Mouse (Mus musculus) forebrain, embryonic 12.5 days (tissue): ENCODE results near the gene Lpp. TPM values are rescaled to one million over a fixed set of nuclear protein-coding genes. Genes with fewer than 3 reads are reported as not detected.

Experiments
- ATAC-seq: fragments of 200-750 bp; cut with Nextera tagmentation; 2 replicates; pipeline ENCODE4 v1.8.0; 2017; ENCODE audit warnings: moderate TSS enrichment; ENCODE audit not compliant: low FRiP score
- H3K27ac ChIP-seq: fragments of 300-500 bp; sonication (generic); 2 replicates; pipeline ENCODE4 v1.5.1; 2016; ENCODE audit warnings: mild to moderate bottlenecking
- H3K27me3 ChIP-seq: fragments of 300-500 bp; sonication (generic); 2 replicates; pipeline ENCODE4 v1.6.1; 2016; ENCODE audit warnings: mild to moderate bottlenecking
- H3K36me3 ChIP-seq: fragments of 300-500 bp; sonication (generic); replicated peaks from 2 replicates; pipeline ENCODE4 v1.6.1; 2016; ENCODE audit warnings: mild to moderate bottlenecking
- H3K4me1 ChIP-seq: fragments of 300-500 bp; sonication (generic); 2 replicates; pipeline ENCODE4 v1.6.1; 2016
- H3K4me2 ChIP-seq: fragments of 300-500 bp; sonication (generic); 2 replicates; pipeline ENCODE4 v1.6.1; 2016; ENCODE audit warnings: mild to moderate bottlenecking, moderate library complexity
- H3K4me3 ChIP-seq: fragments of 300-500 bp; sonication (generic); replicated peaks from 2 replicates; pipeline ENCODE4 v1.5.1; 2016; ENCODE audit warnings: mild to moderate bottlenecking
- H3K9ac ChIP-seq: fragments of 300-500 bp; sonication (generic); 2 replicates; pipeline ENCODE4 v1.6.1; 2016; ENCODE audit warnings: mild to moderate bottlenecking
- H3K9me3 ChIP-seq: fragments of 300-500 bp; sonication (generic); 2 replicates; pipeline ENCODE4 v1.6.1; 2016
- WGBS: fragments of 180-500 bp; shearing (Covaris S2); methylation state at CpG from one replicate; pipeline ENCODE4 v1.1.7; 2016; 5-methylcytosine and 5-hydroxymethylcytosine counted together
- polyA plus RNA-seq: library from polyadenylated mRNA; unstranded; fragments of >200 nt; fragmentation: Nextera tagmentation; extraction: Ambion mirVana; gene quantifications from 2 replicates; pipeline ENCODE4 v1.2.1, GENCODE M21; 2016

The Lpp gene
- polyA plus RNA-seq, 1 experiment from 2014 or later, result 18.1 TPM

DNA sequence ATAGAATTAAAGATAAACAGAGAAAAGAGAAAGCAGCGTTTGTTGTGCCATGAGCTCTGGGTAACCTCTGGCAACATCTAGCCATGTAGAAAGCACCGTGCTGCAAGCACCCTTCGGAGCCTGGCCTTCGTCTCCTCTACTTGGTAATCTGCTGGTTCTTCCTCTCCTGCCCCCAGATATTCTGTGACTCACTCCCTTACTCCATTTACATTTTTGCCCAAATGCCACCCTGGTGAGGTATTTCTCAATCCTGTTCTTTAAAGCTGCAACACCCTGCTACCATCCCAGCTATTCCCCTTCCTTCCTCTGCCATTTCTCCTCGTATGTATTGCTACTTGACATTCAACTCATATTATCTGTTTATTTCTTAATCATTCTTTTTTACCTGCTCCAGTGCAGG lies 263.4 kb downstream of the Lpp start:
- no peak overlapping the region for H3K27ac ChIP-seq
- peaks cover 4% of the 10 kb centered on the region; the same call in 1 of the 2 replicates for H3K4me1 ChIP-seq
- H3K4me2 ChIP-seq, result no peak overlapping the region
- H3K9me3 ChIP-seq, result no peaks in the 10 kb centered on the region
- no peaks in the 10 kb centered on the region for H3K36me3 ChIP-seq
- H3K4me3 ChIP-seq, result no peak overlapping the region
- H3K9ac ChIP-seq, result no peak overlapping the region
- peaks cover 5% of the 10 kb centered on the region; the same call in 1 of the 2 replicates for H3K27me3 ChIP-seq
- WGBS, result 97% methylated on average over 5 of the region's 5 CpGs
- ATAC-seq, result no peak

- H3K4me2 ChIP-seq, result no peak overlapping the region
- H3K9me3 ChIP-seq, result no peaks in the 10 kb centered on the region
- H3K27ac ChIP-seq, result no peak overlapping the region
- H3K9ac ChIP-seq, result no peak overlapping the region
- H3K27me3 ChIP-seq, result peaks cover 5% of the 10 kb centered on the region; the same call in 1 of the 2 replicates
- H3K36me3 ChIP-seq, result no peaks in the 10 kb centered on the region
- whole genome bisulfite sequencing, result 93% methylated on average over 2 of the region's 2 CpGs
- no peak overlapping the region for H3K4me3 ChIP-seq
- ATAC-seq, result no peak
- H3K4me1 ChIP-seq, result no peaks in the 10 kb centered on the region
Measured at GRCm38 (mm10) chr16:24659049-24659448, 265.7 kb downstream of the Lpp start.

DNA sequence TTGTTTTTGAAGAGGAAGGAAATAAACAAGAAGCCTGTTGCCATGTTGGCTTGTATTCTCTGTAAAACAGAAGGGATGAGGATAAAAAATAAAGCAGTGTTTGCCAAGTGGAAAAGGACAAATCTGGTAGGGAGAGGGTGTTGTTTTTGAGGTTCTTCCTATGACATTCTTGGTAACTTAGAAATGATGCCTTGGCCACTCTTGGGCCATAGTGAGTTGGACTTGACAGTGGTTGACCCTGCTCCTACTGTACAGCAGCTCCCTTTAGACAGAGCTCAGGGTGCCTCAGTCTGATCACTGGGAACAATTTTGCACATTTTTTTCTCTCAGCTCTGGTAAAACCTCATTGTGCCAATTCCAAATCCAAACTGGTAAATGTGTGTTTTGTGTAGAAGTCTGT lies 270.8 kb downstream of the Lpp start:
- ATAC-seq, result no peak
- Histone ChIP-seq H3K27me3 (no peaks in the 10 kb centered on the region), H3K9me3 (no peaks in the 10 kb centered on the region), H3K9ac (no peak overlapping the region), H3K4me3 (no peak overlapping the region), H3K36me3 (no peaks in the 10 kb centered on the region), H3K27ac (no peak overlapping the region), H3K4me1 (no peaks in the 10 kb centered on the region), H3K4me2 (no peak overlapping the region)

- WGBS, result 84% methylated on average over 5 of the region's 5 CpGs
- Histone ChIP-seq H3K4me2 (no peak overlapping the region), H3K9me3 (no peaks in the 10 kb centered on the region), H3K36me3 (no peaks in the 10 kb centered on the region), H3K27me3 (no peaks in the 10 kb centered on the region), H3K27ac (no peak overlapping the region), H3K4me1 (no peaks in the 10 kb centered on the region), H3K4me3 (no peak overlapping the region), H3K9ac (no peak overlapping the region)
- no peak for ATAC-seq
Measured at GRCm38 (mm10) chr16:24669718-24670460, 276.6 kb downstream of the Lpp start.

- no peak overlapping the region for H3K27ac ChIP-seq
- H3K9ac ChIP-seq, result no peak overlapping the region
- H3K4me3 ChIP-seq, result no peak overlapping the region
- H3K9me3 ChIP-seq, result no peaks in the 10 kb centered on the region
- H3K27me3 ChIP-seq, result no peaks in the 10 kb centered on the region
- no peaks in the 10 kb centered on the region for H3K36me3 ChIP-seq
- ATAC-seq, result no peak
- H3K4me2 ChIP-seq, result no peak overlapping the region
- H3K4me1 ChIP-seq, result no peaks in the 10 kb centered on the region
Measured at GRCm38 (mm10) chr16:24678942-24679341, 285.6 kb downstream of the Lpp start.

- Histone ChIP-seq H3K4me2 (no peak overlapping the region), H3K4me1 (no peaks in the 10 kb centered on the region), H3K9ac (no peak overlapping the region), H3K4me3 (no peak overlapping the region), H3K27me3 (no peaks in the 10 kb centered on the region), H3K36me3 (no peaks in the 10 kb centered on the region), H3K27ac (no peak overlapping the region), H3K9me3 (no peaks in the 10 kb centered on the region)
- no peak for ATAC-seq
- 90% methylated on average over 4 of the region's 4 CpGs for WGBS
Measured at GRCm38 (mm10) chr16:24695062-24695461, 301.8 kb downstream of the Lpp start.

DNA sequence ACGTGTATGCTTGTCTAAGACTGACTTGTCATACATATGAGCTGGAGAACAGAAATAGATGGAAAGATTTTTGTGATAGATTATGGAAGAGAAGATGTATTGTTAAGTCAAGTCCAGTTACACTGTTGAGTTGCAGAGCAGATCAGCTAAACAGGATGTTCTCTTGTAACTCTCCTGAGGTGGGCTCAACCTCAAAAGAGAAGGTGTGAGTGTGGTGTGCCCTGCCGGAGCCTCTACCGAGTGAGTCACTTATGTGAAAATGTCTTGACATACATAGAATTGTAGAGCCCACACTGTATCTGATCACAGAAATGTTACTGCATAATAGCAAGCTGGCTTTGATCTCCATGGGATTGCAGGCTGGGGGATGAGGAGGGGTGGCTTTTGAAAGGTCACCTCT lies 310.9 kb downstream of the Lpp start:
- no peak overlapping the region for H3K4me2 ChIP-seq
- H3K27me3 ChIP-seq, result no peaks in the 10 kb centered on the region
- H3K4me3 ChIP-seq, result no peak overlapping the region
- ATAC-seq, result no peak
- whole genome bisulfite sequencing, result 95% methylated on average over 3 of the region's 3 CpGs
- no peaks in the 10 kb centered on the region for H3K9me3 ChIP-seq
- H3K4me1 ChIP-seq, result no peaks in the 10 kb centered on the region
- no peak overlapping the region for H3K9ac ChIP-seq
- no peaks in the 10 kb centered on the region for H3K36me3 ChIP-seq
- no peak overlapping the region for H3K27ac ChIP-seq

DNA sequence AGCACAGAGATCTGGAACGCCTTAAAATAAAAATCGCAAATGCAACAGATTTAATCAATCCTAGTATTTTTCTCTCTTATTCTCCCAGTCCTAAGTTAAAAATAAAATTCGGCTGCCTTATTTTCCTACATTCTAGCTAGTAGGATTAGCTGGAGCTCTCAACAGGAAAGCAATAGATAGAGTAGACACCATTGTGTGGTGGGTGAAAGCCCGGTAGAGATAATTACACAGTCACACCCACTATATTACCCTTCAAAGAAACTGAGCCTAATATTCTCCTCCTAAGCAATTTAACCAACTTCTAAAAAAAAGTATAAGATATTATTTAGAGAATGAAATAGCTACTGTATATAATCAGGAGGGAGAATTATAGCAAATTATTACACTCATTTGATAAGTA lies 330.3 kb downstream of the Lpp start:
- no peak overlapping the region for H3K27ac ChIP-seq
- no peaks in the 10 kb centered on the region for H3K36me3 ChIP-seq
- no peak overlapping the region for H3K4me2 ChIP-seq
- no peaks in the 10 kb centered on the region for H3K27me3 ChIP-seq
- no peak overlapping the region for H3K9ac ChIP-seq
- peaks cover 3% of the 10 kb centered on the region; the same call in 1 of the 2 replicates for H3K4me1 ChIP-seq
- WGBS, result 50% methylated on average over 4 of the region's 4 CpGs
- no peak overlapping the region for H3K4me3 ChIP-seq
- no peak for ATAC-seq
- no peaks in the 10 kb centered on the region for H3K9me3 ChIP-seq

DNA sequence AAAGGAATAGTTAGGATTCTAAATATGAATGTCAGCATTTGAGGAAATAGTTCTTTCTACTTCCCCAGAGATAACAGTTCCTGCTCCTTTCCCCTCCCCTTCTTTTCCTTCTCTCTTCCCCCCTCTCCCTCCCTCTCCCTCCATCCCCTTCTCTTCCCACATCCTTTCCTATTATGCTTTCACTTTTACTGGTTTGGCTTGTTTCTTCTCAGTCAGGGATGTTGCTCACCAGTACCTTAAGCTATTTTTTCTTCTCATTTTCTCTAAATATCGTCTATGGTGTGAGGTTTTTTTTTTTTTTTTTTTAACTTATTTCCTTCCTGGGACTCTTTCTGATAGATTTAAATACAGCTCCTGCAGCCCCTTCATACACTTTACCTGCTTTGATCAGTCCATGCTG lies 339.4 kb downstream of the Lpp start:
- peaks cover 9% of the 10 kb centered on the region for H3K4me1 ChIP-seq
- no peak overlapping the region for H3K9ac ChIP-seq
- no peaks in the 10 kb centered on the region for H3K9me3 ChIP-seq
- H3K4me2 ChIP-seq, result no peak overlapping the region
- WGBS, result 81% methylated on average over 1 of the region's 1 CpGs
- no peak overlapping the region for H3K4me3 ChIP-seq
- H3K27ac ChIP-seq, result no peak overlapping the region
- ATAC-seq, result no peak
- H3K36me3 ChIP-seq, result no peaks in the 10 kb centered on the region
- no peaks in the 10 kb centered on the region for H3K27me3 ChIP-seq

DNA sequence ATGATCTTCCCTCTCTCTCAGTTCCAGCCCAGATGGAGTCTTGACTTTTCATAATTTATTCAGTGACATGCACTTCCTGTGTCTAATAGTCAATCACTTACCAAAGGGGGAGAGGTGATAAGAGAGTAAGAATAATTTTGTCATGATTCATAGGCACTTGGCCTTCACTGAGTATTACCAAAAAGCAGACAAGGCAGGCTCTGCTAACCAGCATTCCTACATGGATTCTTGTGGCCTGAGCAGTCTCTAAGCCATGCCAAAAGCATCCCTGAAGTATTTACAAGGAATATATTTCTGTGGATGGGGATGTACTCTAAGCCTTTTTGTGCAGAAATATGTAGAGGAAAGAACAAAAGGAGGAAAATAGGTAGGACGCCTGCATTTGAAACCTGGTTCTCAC lies 340.0 kb downstream of the Lpp start:
- H3K9ac ChIP-seq, result no peak overlapping the region
- H3K27me3 ChIP-seq, result no peaks in the 10 kb centered on the region
- WGBS, result 81% methylated on average over 1 of the region's 1 CpGs
- H3K4me2 ChIP-seq, result no peak overlapping the region
- no peaks in the 10 kb centered on the region for H3K36me3 ChIP-seq
- peaks cover 14% of the 10 kb centered on the region for H3K4me1 ChIP-seq
- H3K9me3 ChIP-seq, result no peaks in the 10 kb centered on the region
- H3K4me3 ChIP-seq, result no peak overlapping the region
- no peak overlapping the region for H3K27ac ChIP-seq
- ATAC-seq, result no peak

- Histone ChIP-seq H3K9me3 (no peaks in the 10 kb centered on the region), H3K4me2 (no peak overlapping the region), H3K27me3 (no peaks in the 10 kb centered on the region), H3K4me1 (peaks cover 17% of the 10 kb centered on the region), H3K36me3 (no peaks in the 10 kb centered on the region), H3K27ac (no peak overlapping the region), H3K4me3 (no peak overlapping the region), H3K9ac (no peak overlapping the region)
- WGBS, result 87% methylated on average over 2 of the region's 2 CpGs
- no peak for ATAC-seq
Measured at GRCm38 (mm10) chr16:24735754-24736153, 342.4 kb downstream of the Lpp start.

GRCm38 (mm10) chr16:24737362-24738057 lies 344.2 kb downstream of the Lpp start:
- ATAC-seq, result no peak
- Histone ChIP-seq H3K27me3 (no peaks in the 10 kb centered on the region), H3K36me3 (no peaks in the 10 kb centered on the region), H3K27ac (no peak overlapping the region), H3K4me3 (no peak overlapping the region), H3K9me3 (no peaks in the 10 kb centered on the region), H3K9ac (no peak overlapping the region), H3K4me1 (peaks cover 20% of the 10 kb centered on the region), H3K4me2 (peak overlapping the region; percentile 6; the same call in 1 of the 2 replicates)
- 44% methylated on average over 10 of the region's 10 CpGs for WGBS

DNA sequence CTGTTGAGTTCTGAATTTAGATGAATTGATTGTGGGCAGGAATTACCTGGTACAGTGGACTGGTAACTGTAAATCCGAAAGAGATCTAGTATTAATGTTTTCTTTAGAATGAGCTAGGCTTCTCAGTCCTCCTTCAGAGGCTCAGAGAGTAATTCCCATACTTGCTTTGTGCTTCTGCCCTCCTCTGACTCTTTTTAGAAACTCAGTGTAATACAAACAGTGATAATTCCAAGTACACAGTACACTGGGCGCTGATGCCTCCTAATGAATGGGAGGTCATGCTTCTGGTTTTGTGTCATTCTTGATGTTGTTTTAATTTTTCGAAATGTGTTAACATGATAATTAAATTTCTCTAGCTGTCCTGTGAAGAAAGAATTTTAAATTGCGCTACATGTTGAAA lies 347.4 kb downstream of the Lpp start:
- Histone ChIP-seq H3K4me1 (peaks cover 20% of the 10 kb centered on the region), H3K27me3 (no peaks in the 10 kb centered on the region), H3K9ac (no peak overlapping the region), H3K27ac (no peak overlapping the region), H3K9me3 (no peaks in the 10 kb centered on the region), H3K36me3 (no peaks in the 10 kb centered on the region), H3K4me2 (no peak overlapping the region), H3K4me3 (no peak overlapping the region)
- WGBS, result 75% methylated on average over 4 of the region's 4 CpGs
- no peak for ATAC-seq
